Mouse (Mus musculus): Measurements from ENCODE around the gene Sept8. TPM values are rescaled to one million over a fixed set of nuclear protein-coding genes. Genes with fewer than 3 reads are reported as not detected.

Sept8 gene
- 31.3 and 35.0 TPM in 2 replicates for polyA plus RNA-seq (2012; rRNA removed; ENCODE audit: low replicate concordance)

GRCm38 (mm10) chr11:53519207-53520121, at the start of gene Sept8:
TSS of gene Sept8 (plus strand) at chr11:53519257.

GRCm38 (mm10) chr11:53469968-53470695, 48.9 kb upstream of the Sept8 start, which contains the start of gene Gm9837:
TSS of gene Gm9837 (minus strand) at chr11:53470479.

GRCm38 (mm10) chr11:53479783-53480301, 39.2 kb upstream of the Sept8 start, which contains the start of the genes Gm9945 and Sowaha:
TSS of gene Gm9945 (plus strand) at chr11:53480166.
TSS of gene Sowaha (minus strand) at chr11:53480274.

GRCm38 (mm10) chr11:53567224-53568014, 48.4 kb downstream of the Sept8 start, which contains the start of gene Kif3a:
TSS of gene Kif3a (plus strand) at chr11:53567379.

Other genes with a start within 250 kb of the Sept8 start
- 19.7 and 35.9 TPM in 2 replicates for gene Hspa4, start 218.8 kb upstream of the Sept8 start, polyA plus RNA-seq (2012; rRNA removed; ENCODE audit: low replicate concordance)
- 5.2 and 9.7 TPM in 2 replicates for gene Zcchc10, start 194.6 kb upstream of the Sept8 start, polyA plus RNA-seq (2012; rRNA removed; ENCODE audit: low replicate concordance)
- gene Aff4, start 168.4 kb upstream of the Sept8 start, polyA plus RNA-seq (2012; rRNA removed; ENCODE audit: low replicate concordance): 12.0 and 34.4 TPM in 2 replicates
- gene Leap2, start 96.1 kb upstream of the Sept8 start, polyA plus RNA-seq (2012; rRNA removed; ENCODE audit: low replicate concordance): 0.44 TPM in 1 of 2 replicates, not detected in the other
- gene Uqcrq, start 88.4 kb upstream of the Sept8 start, polyA plus RNA-seq (2012; rRNA removed; ENCODE audit: low replicate concordance): 812 and 888 TPM in 2 replicates
- gene Gdf9, start 88.2 kb upstream of the Sept8 start, polyA plus RNA-seq (2012; rRNA removed; ENCODE audit: low replicate concordance): 1.2 and 1.8 TPM in 2 replicates
- gene Gm10447, start 62.1 kb upstream of the Sept8 start, polyA plus RNA-seq (2012; rRNA removed; ENCODE audit: low replicate concordance): 0.56 and 0.69 TPM in 2 replicates
- gene Shroom1, start 62.1 kb upstream of the Sept8 start, polyA plus RNA-seq (2012; rRNA removed; ENCODE audit: low replicate concordance): 5.9 and 8.6 TPM in 2 replicates
- not detected in 2 replicates for gene Gm9837, start 48.8 kb upstream of the Sept8 start, polyA plus RNA-seq (2012; rRNA removed; ENCODE audit: low replicate concordance)
- not detected in 2 replicates for gene Gm9945, start 39.1 kb upstream of the Sept8 start, polyA plus RNA-seq (2012; rRNA removed; ENCODE audit: low replicate concordance)
- 0.06 and 0.10 TPM in 2 replicates for gene Sowaha, start 39.0 kb upstream of the Sept8 start, polyA plus RNA-seq (2012; rRNA removed; ENCODE audit: low replicate concordance)
- 3.7 and 10.5 TPM in 2 replicates for gene Kif3a, start 48.1 kb downstream of the Sept8 start, polyA plus RNA-seq (2012; rRNA removed; ENCODE audit: low replicate concordance)
- gene Il4, start 99.4 kb downstream of the Sept8 start, polyA plus RNA-seq (2012; rRNA removed; ENCODE audit: low replicate concordance): 0.63 TPM in 1 of 2 replicates, not detected in the other
- 0.16 and 0.18 TPM in 2 replicates for gene Il13, start 115.4 kb downstream of the Sept8 start, polyA plus RNA-seq (2012; rRNA removed; ENCODE audit: low replicate concordance)
- gene Rad50, start 188.1 kb downstream of the Sept8 start, polyA plus RNA-seq (2012; rRNA removed; ENCODE audit: low replicate concordance): 4.5 and 5.6 TPM in 2 replicates
- not detected in 2 replicates for gene Il5, start 201.5 kb downstream of the Sept8 start, polyA plus RNA-seq (2012; rRNA removed; ENCODE audit: low replicate concordance)